Mouse (Mus musculus) retina, postnatal 7 days (tissue): ENCODE measurements at regions not wholly inside any gene's neighbourhood (a gene's known extent, or its start where the extent isn't known, plus 50 kb on each side); places are given as distances from the start of the nearest gene placed in this dataset.

Experiments
- DNase-seq: peaks from one replicate; pipeline ENCODE4 v3.0.0-alpha.2; 2012; ENCODE audit warnings: low read depth, low spot score

DNA sequence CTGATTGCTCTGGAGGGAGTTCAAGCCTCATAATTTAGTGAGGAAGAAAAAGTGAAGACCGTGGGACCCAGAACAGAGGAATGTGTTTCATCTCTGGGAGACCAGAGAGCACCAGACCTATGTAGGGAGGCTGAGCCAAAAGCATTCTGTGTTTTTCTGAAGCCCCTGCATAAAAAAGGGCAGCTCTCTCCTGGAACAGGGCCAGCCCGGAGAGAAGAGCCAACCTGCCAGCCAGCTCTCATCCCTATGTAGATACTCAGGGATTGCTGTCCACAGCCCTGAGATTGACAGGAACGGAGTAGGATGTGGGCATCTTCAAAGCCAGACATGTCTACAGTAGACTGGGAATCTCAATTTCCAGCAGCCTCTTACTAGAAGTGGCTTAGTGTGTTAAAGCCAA, 168.0 kb upstream of the Sall1 start:
- DNase-seq, result no peak

GRCm38 (mm10) chr8:89210684-89211083, 166.7 kb upstream of the Sall1 start:
- DNase-seq, result no peak

- DNase-seq, result no peak
Observed at GRCm38 (mm10) chr8:89207891-89208290, 163.9 kb upstream of the Sall1 start.

DNA sequence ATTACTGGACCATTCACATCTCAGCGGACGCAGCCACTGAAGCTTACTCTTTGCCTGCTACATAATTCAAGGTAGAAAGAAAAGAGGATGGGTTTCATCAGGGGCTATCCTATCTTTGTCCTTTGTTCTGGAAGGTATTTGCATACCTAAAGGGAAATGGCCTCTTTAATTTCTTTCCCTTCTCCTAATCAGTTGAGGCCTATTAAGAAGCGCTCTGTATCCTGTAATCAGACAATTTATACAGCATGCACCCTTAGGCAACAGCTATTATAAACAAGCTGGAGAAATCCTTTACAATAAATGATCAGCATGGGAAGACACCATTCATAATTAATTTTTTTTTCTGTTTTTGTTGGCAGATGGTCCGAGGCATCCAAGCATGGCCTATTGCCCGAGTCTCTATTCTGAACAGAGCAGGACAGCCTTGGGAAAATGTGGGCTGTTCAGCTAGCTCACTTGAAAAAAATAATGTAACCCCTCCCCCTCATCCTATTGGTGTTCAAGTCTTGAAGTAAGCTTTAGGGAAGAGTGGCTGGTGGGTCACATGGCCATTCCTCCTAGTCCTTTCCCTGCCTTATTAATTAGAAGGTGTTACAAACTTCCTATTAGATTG, 158.6 kb upstream of the Sall1 start:
- no peak for DNase-seq

DNA sequence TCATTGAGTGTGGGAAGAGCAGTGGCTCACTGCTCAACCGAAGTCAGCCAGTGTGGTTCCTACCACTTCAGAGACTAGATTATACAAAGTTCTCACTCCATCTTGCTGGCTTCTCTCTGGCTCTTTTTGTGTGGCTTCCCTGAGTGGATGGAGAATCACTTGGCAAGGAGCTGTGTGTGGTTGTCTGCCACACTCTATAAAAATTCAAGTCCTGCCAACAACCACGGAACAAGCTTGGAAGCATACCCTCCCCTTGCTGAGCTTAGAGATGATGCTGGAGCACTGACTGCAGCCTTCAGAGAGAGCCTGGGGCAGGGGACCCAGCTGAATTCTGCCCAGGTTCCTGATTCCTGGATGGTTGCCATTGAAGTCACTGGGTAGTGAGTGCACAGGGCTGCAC, 156.3 kb upstream of the Sall1 start:
- no peak for DNase-seq

GRCm38 (mm10) chr8:89185314-89185713, 141.4 kb upstream of the Sall1 start:
- no peak for DNase-seq

DNA sequence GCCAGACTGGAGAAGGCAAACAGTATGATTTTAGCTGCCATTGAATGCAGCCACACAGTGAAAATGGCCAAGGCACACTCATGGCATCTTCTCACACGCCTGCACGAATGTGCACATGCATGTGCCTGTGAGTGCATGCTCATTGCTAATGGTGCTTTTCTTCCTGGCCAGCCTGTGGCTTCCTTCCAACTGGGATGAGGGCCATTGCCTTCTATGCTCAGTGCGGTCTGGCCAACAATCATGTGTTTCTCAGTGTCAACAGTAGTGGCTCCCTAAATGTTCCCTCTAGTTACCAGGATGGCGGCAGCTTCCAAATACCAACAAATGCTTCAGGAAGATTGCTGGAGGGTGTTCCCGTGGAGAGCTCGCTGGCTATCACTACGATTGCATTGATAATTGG, 131.7 kb upstream of the Sall1 start:
- no peak for DNase-seq

- no peak for DNase-seq
Observed at GRCm38 (mm10) chr8:89171561-89171960, 127.6 kb upstream of the Sall1 start.

DNA sequence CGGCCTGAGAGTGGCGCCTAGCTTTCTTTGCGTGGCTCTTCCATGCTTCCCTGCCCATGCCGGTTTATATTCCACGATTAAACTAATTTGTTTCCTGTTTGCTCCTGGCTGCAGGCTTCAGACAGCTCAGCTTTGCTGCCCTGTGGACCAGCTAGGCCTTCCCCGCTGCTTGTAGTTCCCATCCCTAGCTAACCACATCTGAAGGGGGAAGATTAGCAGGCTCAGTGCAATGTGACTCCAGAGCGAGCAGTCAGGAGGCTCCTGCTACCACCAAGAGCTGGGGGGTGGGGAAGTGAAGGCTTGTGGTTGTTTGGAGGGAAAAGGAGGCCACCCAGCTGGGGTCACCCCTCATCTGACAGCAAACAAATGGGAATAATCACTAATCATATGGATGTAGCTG, 125.5 kb upstream of the Sall1 start:
- DNase-seq, result no peak

DNA sequence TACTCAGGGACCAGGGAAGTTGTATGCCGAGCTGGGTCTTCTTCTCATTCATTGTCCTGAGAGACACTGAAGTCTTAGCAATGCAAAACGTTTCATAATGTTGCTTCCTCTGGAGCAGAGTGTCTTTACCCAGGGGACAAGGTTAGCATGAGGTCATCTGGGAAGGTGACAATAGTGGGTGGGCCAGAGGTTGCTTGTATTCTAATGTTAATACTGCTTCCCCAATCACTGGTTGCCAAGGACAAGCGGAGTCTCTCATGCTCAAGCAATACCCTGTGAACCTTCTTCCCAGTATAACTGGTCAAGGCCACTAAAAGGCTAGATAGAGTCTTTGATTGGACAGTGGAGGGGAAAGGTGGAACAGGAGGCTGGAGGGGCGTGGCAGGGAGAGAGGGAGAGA, 123.1 kb upstream of the Sall1 start:
- no peak for DNase-seq

DNA sequence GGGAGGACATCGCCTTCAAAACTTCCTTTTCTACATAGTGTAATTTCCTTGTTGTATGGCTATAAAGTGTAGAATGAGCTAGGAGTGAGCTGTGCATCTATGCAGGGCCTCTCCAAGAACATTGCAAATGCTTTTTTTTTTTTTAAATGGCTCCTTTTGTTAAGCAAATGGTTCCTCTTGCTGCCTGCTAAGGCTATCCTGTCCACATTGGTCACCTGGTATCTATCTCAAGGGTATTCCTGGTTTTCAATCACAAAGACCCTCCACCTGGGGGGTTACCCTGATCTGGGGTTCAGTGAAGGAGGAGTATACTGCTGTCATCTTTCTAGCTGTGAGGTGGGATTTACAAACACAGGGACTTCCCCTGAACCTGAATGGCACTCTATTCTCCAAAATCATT, 112.9 kb upstream of the Sall1 start:
- DNase-seq, result no peak

DNA sequence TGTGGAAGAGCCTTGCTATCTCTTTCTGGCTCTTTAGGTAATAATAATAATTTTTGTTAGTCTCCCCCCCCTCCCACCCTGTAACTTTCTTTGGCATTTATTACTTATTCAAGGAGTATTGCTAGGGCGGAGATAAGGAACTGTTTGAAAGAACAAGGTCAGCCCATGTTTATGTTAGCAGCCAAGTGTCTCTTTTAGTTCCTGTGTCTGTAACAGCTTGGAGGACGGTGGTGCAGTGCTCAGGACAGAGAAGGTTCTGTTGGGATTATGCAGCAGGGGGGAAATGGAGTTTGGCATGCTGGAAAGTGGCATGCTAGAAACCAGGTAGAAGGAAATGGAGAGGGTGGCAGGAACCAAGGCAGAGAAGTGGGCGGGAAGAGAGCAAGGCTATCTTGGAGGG, 109.6 kb upstream of the Sall1 start:
- no peak for DNase-seq

- DNase-seq, result no peak
Observed at GRCm38 (mm10) chr8:89152867-89153595, 109.1 kb upstream of the Sall1 start.

DNA sequence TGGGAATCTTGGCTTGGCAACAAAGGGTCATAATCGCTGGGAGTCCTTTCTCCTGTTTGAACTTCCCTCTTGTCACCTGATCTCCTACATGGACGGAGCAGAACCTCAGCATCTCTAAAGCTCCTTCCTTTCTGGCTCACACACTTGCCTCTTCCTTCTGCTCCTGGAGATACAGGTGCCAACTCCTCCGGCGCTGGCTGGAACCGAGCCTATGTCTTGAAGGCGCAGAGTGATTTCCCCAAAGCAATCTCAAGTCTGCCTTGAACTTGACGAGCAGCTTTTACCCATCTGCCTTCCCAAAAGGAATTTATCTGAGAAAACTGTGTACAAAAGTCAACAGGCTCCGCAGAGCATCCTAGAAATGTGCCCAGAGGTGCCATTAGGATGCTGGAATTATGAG, 108.4 kb upstream of the Sall1 start:
- no peak for DNase-seq

DNA sequence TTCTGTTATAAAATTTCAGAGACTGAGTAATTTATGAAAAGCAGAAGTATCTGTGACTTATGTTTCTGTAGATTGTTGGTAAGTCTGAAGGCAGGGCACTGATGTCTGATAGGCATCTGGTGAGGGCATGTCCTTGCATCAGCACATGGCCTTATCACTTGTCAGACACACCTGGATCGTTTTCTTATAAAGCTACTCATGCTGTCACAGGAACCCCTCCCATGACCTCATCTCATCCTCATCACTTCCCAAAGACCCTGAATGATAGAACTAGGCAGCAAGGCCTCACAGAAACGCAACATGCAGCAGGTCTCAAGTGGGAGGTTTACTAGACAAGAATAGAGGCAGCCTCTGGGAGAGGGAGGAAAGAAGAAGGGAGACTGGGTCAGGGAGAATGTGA, 107.0 kb upstream of the Sall1 start:
- DNase-seq, result no peak

DNA sequence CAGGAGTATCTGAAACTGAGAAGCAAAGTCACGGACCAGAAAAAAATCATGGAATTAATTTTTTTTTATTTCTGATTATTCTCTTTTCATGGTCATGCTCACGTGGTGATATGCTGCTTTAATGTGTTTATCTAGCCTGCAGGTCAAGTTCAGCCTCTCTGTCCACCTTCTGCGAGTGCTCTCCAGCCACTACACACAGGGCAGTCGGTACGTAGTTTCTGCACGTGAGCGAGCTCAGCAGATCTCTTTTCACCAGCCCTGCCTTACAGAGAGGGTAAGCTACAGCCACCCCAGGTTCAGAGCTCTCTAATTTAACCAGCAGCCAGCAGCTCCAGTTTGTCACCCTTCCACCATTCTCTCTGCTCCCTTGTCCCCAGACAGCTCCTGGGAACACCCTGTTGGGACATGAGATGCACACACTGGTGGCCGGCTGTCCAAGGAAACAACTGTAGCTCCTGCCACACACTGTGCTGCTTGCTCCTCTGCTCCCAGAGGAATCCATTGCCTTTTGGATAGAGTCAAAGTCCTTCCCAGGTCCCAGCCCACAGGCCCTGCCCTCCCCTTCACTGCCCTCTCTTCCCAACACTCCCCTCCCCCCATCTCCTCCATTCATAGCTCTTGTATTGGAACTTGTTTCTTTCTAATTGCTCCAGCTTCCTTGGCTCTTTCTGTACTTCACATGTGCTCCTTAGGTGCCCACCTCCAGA, 97.7 kb upstream of the Sall1 start:
- no peak for DNase-seq

- no peak for DNase-seq
Observed at GRCm38 (mm10) chr8:89139876-89140275, 95.9 kb upstream of the Sall1 start.

DNA sequence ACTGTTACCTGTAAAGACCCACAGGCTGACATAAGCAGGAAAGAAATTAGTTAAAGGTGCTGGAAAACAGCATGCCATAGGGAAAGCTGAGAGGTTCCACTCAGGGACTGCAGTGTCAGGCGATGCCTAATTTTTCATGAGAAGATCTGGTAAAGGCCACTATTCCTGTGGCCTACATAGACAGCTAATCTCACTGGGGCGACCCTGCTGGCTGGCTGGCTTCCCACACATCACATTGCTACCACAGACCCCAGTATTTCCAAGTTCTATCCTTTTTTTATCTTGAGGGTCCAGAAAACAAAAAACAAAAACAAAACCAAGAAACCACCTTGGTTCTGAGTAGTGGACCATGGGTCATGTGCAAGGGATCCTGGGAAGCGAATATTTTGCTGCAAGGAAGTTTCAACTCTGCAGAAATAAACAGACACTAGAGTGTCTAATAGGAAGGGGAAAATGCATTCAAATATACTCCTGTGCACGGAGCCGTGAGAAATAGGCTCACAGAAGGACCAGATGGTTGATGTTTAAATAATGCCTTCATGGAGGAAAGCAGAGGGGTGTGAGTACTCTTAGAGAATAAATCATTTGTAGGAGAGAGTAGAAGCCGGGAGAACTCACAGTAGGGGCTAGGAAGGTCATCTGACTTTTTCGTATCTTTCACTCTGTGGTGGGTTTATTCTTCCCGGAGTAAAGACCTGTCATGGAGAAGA, 94.6 kb upstream of the Sall1 start:
- no peak for DNase-seq

- no peak for DNase-seq
Observed at GRCm38 (mm10) chr8:89134581-89135484, 90.9 kb upstream of the Sall1 start.

- DNase-seq, result no peak
Observed at GRCm38 (mm10) chr8:89134058-89134457, 90.1 kb upstream of the Sall1 start.

DNA sequence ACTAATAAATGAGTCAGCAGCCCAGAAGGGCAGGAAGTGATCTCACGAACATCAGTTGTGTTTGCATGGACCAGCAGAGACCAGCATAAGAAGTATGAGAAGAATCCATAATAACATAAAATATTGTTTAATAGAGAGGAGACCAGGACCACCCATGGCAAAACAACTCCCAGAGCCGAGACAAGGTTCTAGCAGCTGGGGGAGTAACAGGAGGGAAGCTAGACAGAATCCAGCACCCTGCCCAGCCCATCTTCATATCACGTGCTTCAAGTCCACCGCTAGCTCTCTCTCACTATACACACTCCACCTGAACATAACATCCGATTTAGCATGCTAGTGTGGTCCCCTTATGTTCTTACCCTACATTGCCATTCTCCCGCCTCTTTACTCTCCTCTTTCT, 77.1 kb upstream of the Sall1 start:
- DNase-seq, result no peak
